Mouse (Mus musculus) lung, adult 2 months (tissue): Measurements from ENCODE around the gene Nox1.

Source experiments
- CTCF ChIP-seq: fragments of 200-500 bp; IDR thresholded peaks from 2 replicates; pipeline ENCODE4 v1.5.1; 2011; ENCODE audit warnings: mild to moderate bottlenecking, low read length, control low read depth; ENCODE audit not compliant: insufficient read depth
- POLR2A ChIP-seq: fragments of 200-500 bp; IDR thresholded peaks from 2 replicates; pipeline ENCODE4 v1.6.1; 2011; ENCODE audit warnings: low read depth, mild to moderate bottlenecking, control low read depth, low read length, borderline replicate concordance; ENCODE audit errors: extremely low read depth

DNA sequence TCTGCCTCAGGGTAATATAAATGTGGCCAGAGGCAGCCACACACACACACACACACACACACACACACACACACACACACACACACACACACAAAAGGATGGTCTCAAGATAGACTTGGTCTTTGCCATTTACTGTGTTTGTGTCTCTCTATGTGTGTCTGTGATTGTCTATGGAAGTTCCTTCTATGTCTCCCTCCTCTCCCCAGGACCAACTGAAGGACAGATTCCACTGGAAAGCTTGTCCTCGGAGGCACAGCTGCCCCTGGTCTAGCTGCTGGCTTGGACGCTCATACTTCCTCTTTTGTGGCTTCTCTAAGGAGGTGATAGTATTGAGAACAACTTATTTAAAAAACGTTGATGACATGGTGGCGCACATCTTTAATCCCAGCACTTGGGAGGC lies 58.3 kb downstream of the Nox1 start:
- TF ChIP-seq CTCF (no peak), POLR2A (no peak)
